Mouse (Mus musculus): ENCODE measurements around the gene Parp16. TPM values are rescaled to one million over a fixed set of nuclear protein-coding genes. Genes with fewer than 3 reads are reported as not detected.

The Parp16 gene
- polyA plus RNA-seq, 1 experiment, result 7.1 TPM

DNA sequence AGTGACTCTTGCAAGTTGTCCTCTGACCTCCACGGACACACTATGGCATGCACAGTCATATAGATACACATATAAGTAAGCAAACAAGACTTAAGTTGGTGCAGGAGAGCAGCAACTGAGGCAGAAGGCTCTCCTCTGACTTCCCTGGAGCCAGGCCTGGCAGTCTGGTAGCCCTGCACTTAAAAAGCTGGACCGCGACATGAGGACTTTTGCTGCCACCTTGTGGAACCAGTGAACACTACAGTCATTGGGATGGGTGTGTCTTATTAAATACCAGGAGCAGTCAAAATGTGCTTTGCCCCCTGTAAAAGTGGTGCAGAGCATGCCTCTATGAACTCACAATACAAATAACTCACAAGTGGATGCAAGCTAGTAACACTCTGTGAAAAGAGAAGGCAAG lies 6.6 kb upstream of the Parp16 start:
- H3K27me3 ChIP-seq (ENCODE audit: control insufficient read depth, insufficient read depth, low read length, poor library complexity, severe bottlenecking), result no peaks in the 10 kb centered on the region
- no peak for TF ChIP-seq EP300 (IDR thresholded peaks at IDR 0.05; ENCODE audit: insufficient read depth, low read depth, low read length)
- TF ChIP-seq CTCF (IDR thresholded peaks at IDR 0.05; ENCODE audit: low read depth, low read length), result peak; percentile 86
- TF ChIP-seq POLR2A (IDR thresholded peaks at IDR 0.05; ENCODE audit: insufficient read depth, low read length), result no peak
- H3K4me3 ChIP-seq (ENCODE audit: low read depth, low read length), result no peak overlapping the region
- H3K36me3 ChIP-seq (ENCODE audit: control insufficient read depth, insufficient read depth, low read length, poor library complexity, severe bottlenecking), result no peaks in the 10 kb centered on the region
- H3K9ac ChIP-seq (ENCODE audit: low read depth, poor library complexity, severe bottlenecking), result no peak overlapping the region
- no peaks in the 10 kb centered on the region for H3K9me3 ChIP-seq (replicated peaks; ENCODE audit: control insufficient read depth, insufficient read depth, low read length, poor library complexity, severe bottlenecking)
- no peak overlapping the region for H3K27ac ChIP-seq (ENCODE audit: insufficient read depth, low read length)
- peaks cover 6% of the 10 kb centered on the region for H3K4me1 ChIP-seq (ENCODE audit: control insufficient read depth, insufficient read depth, low read length)

DNA sequence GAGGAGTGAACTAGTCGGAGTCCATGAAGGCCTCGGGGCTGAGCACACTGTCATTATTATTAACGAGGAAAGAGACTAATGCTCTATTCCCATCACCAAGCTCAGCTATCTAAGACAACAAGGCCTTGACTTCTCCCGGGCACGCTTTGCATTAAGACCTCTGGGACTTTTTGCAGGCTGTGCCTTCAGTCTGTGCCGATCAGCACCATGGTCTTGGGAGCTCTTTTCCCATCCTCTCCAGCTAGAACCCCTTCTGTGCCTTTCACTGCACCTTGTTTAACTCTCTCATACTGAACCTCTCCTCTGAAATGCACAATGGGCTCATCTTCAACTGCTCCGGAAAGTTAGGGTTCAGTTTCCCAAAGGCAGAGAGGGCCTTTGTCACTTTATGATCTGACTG lies 4.8 kb upstream of the Parp16 start:
- H3K27me3 ChIP-seq (ENCODE audit: control insufficient read depth, insufficient read depth, low read length, poor library complexity, severe bottlenecking), result no peaks in the 10 kb centered on the region
- H3K4me3 ChIP-seq (ENCODE audit: low read depth, low read length), result no peak overlapping the region
- no peak overlapping the region for H3K27ac ChIP-seq (ENCODE audit: insufficient read depth, low read length)
- TF ChIP-seq POLR2A (IDR thresholded peaks at IDR 0.05; ENCODE audit: insufficient read depth, low read length), result no peak
- no peak for TF ChIP-seq EP300 (IDR thresholded peaks at IDR 0.05; ENCODE audit: insufficient read depth, low read depth, low read length)
- TF ChIP-seq CTCF (IDR thresholded peaks at IDR 0.05; ENCODE audit: low read depth, low read length), result no peak
- H3K9me3 ChIP-seq (replicated peaks; ENCODE audit: control insufficient read depth, insufficient read depth, low read length, poor library complexity, severe bottlenecking), result no peaks in the 10 kb centered on the region
- no peak overlapping the region for H3K9ac ChIP-seq (ENCODE audit: low read depth, poor library complexity, severe bottlenecking)
- no peaks in the 10 kb centered on the region for H3K36me3 ChIP-seq (ENCODE audit: control insufficient read depth, insufficient read depth, low read length, poor library complexity, severe bottlenecking)
- H3K4me1 ChIP-seq (ENCODE audit: control insufficient read depth, insufficient read depth, low read length), result peaks cover 11% of the 10 kb centered on the region

DNA sequence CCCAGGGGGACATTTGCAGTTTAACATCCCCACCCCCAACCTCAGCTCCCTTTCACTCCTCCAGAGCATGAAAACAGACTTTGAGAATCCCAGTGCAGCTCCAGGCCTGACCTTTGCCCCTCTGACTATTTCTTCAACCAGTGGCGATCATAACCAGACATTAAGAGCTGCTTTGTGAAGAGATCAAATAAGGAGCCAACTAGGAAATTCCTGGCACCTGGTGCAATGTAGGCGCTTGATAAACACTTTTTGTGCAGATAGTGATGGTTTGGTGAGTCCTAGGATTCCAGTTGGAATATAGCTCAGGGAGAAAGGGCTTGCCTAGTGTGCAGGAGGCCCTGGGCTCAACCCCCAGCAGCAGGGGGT lies 3.8 kb upstream of the Parp16 start:
- TF ChIP-seq CTCF (IDR thresholded peaks at IDR 0.05; ENCODE audit: low read depth, low read length) (no peak), POLR2A (IDR thresholded peaks at IDR 0.05; ENCODE audit: insufficient read depth, low read length) (no peak), EP300 (IDR thresholded peaks at IDR 0.05; ENCODE audit: insufficient read depth, low read depth, low read length) (no peak)
- H3K27me3 ChIP-seq (ENCODE audit: control insufficient read depth, insufficient read depth, low read length, poor library complexity, severe bottlenecking), result no peaks in the 10 kb centered on the region
- H3K9me3 ChIP-seq (replicated peaks; ENCODE audit: control insufficient read depth, insufficient read depth, low read length, poor library complexity, severe bottlenecking), result no peaks in the 10 kb centered on the region
- no peak overlapping the region for H3K4me3 ChIP-seq (ENCODE audit: low read depth, low read length)
- 0 out of 2 replicates have a peak overlapping the region, but pooled peaks have one; percentile 14 for H3K27ac ChIP-seq (ENCODE audit: insufficient read depth, low read length)
- no peaks in the 10 kb centered on the region for H3K36me3 ChIP-seq (ENCODE audit: control insufficient read depth, insufficient read depth, low read length, poor library complexity, severe bottlenecking)
- no peak overlapping the region for H3K9ac ChIP-seq (ENCODE audit: low read depth, poor library complexity, severe bottlenecking)
- H3K4me1 ChIP-seq (ENCODE audit: control insufficient read depth, insufficient read depth, low read length), result peaks cover 13% of the 10 kb centered on the region

DNA sequence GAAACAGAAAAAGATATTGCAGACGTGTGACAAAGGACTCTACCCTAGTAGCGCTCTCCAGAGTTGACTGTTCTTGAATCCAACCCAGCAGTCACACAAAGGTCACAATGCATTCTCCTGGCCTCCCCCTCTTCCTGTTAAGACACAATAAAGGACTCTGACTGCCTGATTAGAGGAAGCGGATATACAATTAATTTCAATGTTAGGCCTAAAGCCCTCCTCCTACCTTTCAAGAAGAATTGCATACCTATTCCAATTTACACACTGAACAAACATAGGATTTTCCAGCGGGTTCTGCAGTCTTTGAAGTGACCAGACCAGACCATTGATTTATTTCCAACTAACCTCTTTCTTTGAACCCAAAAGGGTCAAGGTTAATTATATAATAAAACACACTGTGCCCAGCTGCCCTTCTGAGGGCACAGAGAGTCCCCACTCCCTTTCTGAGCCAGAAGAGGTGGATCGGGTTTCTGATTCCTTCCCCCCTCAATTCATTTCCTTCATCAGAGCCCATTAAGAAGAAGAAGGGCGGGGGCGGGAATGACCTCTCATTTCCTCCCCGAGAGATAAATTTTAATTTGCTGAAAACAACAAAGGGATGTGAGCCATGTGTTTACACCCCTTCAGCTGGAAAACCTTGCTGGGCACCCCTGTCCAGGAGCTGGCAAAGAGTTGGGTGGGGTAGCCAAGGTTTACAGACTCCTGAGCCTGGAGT lies 3.2 kb upstream of the Parp16 start:
- H3K27ac ChIP-seq (ENCODE audit: insufficient read depth, low read length), result no peak overlapping the region
- peaks cover 13% of the 10 kb centered on the region for H3K4me1 ChIP-seq (ENCODE audit: control insufficient read depth, insufficient read depth, low read length)
- no peak overlapping the region for H3K4me3 ChIP-seq (ENCODE audit: low read depth, low read length)
- H3K9me3 ChIP-seq (replicated peaks; ENCODE audit: control insufficient read depth, insufficient read depth, low read length, poor library complexity, severe bottlenecking), result no peaks in the 10 kb centered on the region
- H3K27me3 ChIP-seq (ENCODE audit: control insufficient read depth, insufficient read depth, low read length, poor library complexity, severe bottlenecking), result no peaks in the 10 kb centered on the region
- H3K9ac ChIP-seq (ENCODE audit: low read depth, poor library complexity, severe bottlenecking), result no peak overlapping the region
- TF ChIP-seq EP300 (IDR thresholded peaks at IDR 0.05; ENCODE audit: insufficient read depth, low read depth, low read length) (no peak), CTCF (IDR thresholded peaks at IDR 0.05; ENCODE audit: low read depth, low read length) (no peak)
- no peaks in the 10 kb centered on the region for H3K36me3 ChIP-seq (ENCODE audit: control insufficient read depth, insufficient read depth, low read length, poor library complexity, severe bottlenecking)

DNA sequence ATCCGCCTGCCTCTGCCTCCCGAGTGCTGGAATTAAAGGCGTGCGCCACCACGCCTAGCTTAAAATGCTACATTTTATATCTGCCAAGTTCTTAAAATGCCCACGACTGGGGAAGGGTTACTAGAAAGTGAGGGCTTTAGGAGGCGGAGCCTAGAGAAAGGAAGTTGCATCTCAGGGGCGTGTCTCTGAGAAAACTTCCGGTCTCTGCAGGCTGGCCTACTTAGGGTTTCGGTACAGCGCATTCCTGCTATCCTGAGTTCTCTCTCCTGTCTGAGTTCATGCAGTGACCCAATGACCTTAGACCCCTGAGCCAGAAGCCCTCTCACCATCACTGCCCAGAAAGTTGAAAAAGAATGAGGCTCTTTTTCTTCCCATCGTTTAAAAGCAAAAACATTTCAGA lies 1.9 kb upstream of the Parp16 start:
- no peaks in the 10 kb centered on the region for H3K9me3 ChIP-seq (replicated peaks; ENCODE audit: control insufficient read depth, insufficient read depth, low read length, poor library complexity, severe bottlenecking)
- H3K9ac ChIP-seq (ENCODE audit: low read depth, poor library complexity, severe bottlenecking), result peak overlapping the region; percentile 69
- no peaks in the 10 kb centered on the region for H3K27me3 ChIP-seq (ENCODE audit: control insufficient read depth, insufficient read depth, low read length, poor library complexity, severe bottlenecking)
- H3K36me3 ChIP-seq (ENCODE audit: control insufficient read depth, insufficient read depth, low read length, poor library complexity, severe bottlenecking), result no peaks in the 10 kb centered on the region
- H3K27ac ChIP-seq (ENCODE audit: insufficient read depth, low read length), result peak overlapping the region; percentile 85
- peaks cover 17% of the 10 kb centered on the region for H3K4me1 ChIP-seq (ENCODE audit: control insufficient read depth, insufficient read depth, low read length)
- TF ChIP-seq EP300 (IDR thresholded peaks at IDR 0.05; ENCODE audit: insufficient read depth, low read depth, low read length), result no peak
- TF ChIP-seq POLR2A (IDR thresholded peaks at IDR 0.05; ENCODE audit: insufficient read depth, low read length), result peak; percentile 62
- peak overlapping the region; percentile 76 for H3K4me3 ChIP-seq (ENCODE audit: low read depth, low read length)

DNA sequence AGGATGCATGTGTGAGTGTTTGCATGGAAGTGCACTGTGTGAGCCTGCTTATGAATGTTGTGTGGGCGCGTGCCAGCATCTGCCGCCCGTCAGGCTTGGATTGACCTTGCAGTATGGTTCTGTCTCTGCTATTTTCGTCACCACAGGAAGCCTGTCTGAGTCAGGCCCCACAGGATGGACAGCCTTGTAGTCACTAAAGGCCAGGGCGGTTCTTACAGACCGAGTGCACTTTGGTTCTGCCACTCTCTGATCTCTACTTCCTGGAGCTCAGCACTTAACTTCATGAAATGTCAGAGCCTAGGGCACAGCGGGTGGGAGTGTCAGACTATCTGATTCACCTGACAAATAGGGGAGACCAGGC lies 448 bp downstream of the Parp16 start:
- TF ChIP-seq CTCF (IDR thresholded peaks at IDR 0.05; ENCODE audit: low read depth, low read length) (no peak), POLR2A (IDR thresholded peaks at IDR 0.05; ENCODE audit: insufficient read depth, low read length) (no peak), EP300 (IDR thresholded peaks at IDR 0.05; ENCODE audit: insufficient read depth, low read depth, low read length) (no peak)
- Histone ChIP-seq H3K27ac (ENCODE audit: insufficient read depth, low read length) (peak overlapping the region; percentile 30; the same call in 1 of the 2 replicates), H3K9me3 (replicated peaks; ENCODE audit: control insufficient read depth, insufficient read depth, low read length, poor library complexity, severe bottlenecking) (no peaks in the 10 kb centered on the region), H3K4me1 (ENCODE audit: control insufficient read depth, insufficient read depth, low read length) (peaks cover 17% of the 10 kb centered on the region), H3K36me3 (ENCODE audit: control insufficient read depth, insufficient read depth, low read length, poor library complexity, severe bottlenecking) (no peaks in the 10 kb centered on the region), H3K9ac (ENCODE audit: low read depth, poor library complexity, severe bottlenecking) (no peak overlapping the region; the same call in 1 of the 2 replicates), H3K4me3 (ENCODE audit: low read depth, low read length) (no peak overlapping the region), H3K27me3 (ENCODE audit: control insufficient read depth, insufficient read depth, low read length, poor library complexity, severe bottlenecking) (no peaks in the 10 kb centered on the region)
